Mouse (Mus musculus) left cerebral cortex, adult 8-10 months (tissue): ENCODE results near the gene Gm14743. TPM values are rescaled to one million over a fixed set of nuclear protein-coding genes. Genes with fewer than 3 reads are reported as not detected.
"Not testable (repeated sequence)": the region's sequence is repeated elsewhere in the genome, so short reads cannot be mapped to it uniquely, and the experiment has no call there.

ENCODE experiments used
- DNase-seq, 2 experiments: peaks; one replicate each; pipeline ENCODE4 v3.0.0; 2022; ENCODE audit warnings: low spot score in 2 of 2
- total RNA-seq, 4 experiments: library from RNA; stranded (reverse); gene quantifications; 2 replicates each; pipeline ENCODE4 v1.2.4; 2022

The Gm14743 gene
- not detected for total RNA-seq

DNA sequence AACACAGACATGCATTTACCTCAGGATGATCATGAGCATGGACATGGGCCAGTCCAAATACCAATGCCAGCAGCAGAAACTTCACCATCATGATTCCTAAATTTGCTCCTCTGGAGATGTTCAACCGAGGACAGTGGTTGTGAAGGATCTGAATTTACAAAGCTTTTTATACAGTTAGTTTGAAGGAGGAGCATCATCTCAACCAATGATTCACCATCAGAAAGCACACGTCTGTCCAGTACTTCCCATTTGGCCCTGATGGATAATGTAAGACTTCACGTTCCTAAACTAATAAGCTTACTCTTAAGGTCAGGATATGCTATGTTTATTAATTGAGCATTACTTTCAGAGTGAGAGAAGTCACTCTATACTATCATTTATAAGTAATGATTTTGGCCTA, at the start of gene Gm14743:
TSS of gene Gm14743 (minus strand) at position 101 of the 400 bp plus-strand sequence.
- not testable (repeated sequence) for DNase-seq

DNA sequence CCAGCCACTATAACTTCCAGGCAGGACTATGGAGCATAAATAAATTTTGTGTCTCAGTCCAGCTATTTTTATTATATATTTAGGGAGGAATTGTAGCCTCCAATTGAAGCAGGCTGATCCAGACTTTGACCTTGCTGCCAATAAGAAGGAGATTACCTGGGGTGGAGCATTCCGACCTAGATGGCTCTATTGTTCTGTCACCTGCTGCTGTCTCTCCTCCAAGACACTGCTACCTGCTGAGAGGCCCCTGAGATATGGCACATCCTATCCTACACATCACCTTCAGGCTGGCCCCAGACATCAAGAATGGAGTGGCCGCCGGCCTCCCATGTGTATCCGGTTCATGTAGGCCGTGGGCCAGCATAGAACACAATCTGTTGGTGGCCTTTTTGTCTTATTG, 42.9 kb downstream of the Gm14743 start:
- no peak for DNase-seq

DNA sequence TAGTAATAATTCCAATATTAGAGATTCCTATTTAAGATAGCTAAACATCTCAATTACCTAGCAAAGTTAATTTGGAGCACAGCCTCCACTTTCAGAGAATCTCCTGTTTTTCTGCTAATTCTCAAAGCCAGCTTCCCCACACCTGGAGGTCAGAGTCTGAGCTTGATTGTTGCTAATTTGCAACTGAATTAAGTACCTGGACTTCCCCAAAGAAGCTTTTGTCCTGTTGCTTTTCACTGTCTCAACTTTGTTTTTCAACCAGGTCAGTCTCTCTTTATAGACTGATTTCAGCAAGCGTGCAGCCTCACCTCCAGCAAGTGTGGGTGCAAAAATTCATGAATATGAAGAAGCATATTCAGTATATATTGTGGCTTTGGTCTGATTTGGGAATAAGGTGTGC, 43.5 kb downstream of the Gm14743 start:
- DNase-seq = not testable (repeated sequence)

Other genes with a start within 250 kb of the Gm14743 start
- not detected for gene Obp1a, start 154.5 kb downstream of the Gm14743 start, total RNA-seq
- gene Gm5938, start 120.5 kb downstream of the Gm14743 start, total RNA-seq = not detected
- not detected for gene Obp1b, start 59.1 kb downstream of the Gm14743 start, total RNA-seq
- gene 4930480E11Rik, start 123.7 kb upstream of the Gm14743 start, total RNA-seq = not detected